Mouse (Mus musculus): ENCODE measurements around the gene Ppp2r5a. TPM values are rescaled to one million over a fixed set of nuclear protein-coding genes. Genes with fewer than 3 reads are reported as not detected.

The Ppp2r5a gene
- total and polyA plus RNA-seq, 3 experiments = 40.3 to 96.7 (median 62.0) TPM

- peaks cover 3% of the 10 kb centered on the region for H3K27me3 ChIP-seq (replicated peaks)
- in situ Hi-C loops (cut with MboI; ENCODE audit: low pct_ligation_motif_present, low pct_unique_long_range_greater_than_20kb, low sequenced_read_pairs) (no loop called here), dilution Hi-C loops (cut with MboI; ENCODE audit: extremely low pct_ligation_motif_present, extremely low pct_unique_long_range_greater_than_20kb, low sequenced_read_pairs) (no loop called here)
- DNase-seq (ENCODE audit: extremely low read depth) = no peak
- H3K36me3 ChIP-seq (replicated peaks in 1 of 2; ENCODE audit: control insufficient read depth in 1 of 2, insufficient read depth in 1 of 2, low read length in 1 of 2) = no peaks in the 10 kb centered on the region
- TF ChIP-seq CHD2 (IDR thresholded peaks at IDR 0.05; ENCODE audit: low read length) = no peak
- no peak for TF ChIP-seq NELFE (IDR thresholded peaks at IDR 0.05; ENCODE audit: low read depth, low read length)
- no peak for TF ChIP-seq USF1 (IDR thresholded peaks at IDR 0.05; ENCODE audit: low read depth, low read length)
- no peak for TF ChIP-seq IRF4 (IDR thresholded peaks at IDR 0.05; ENCODE audit: low read depth, low read length)
- no peak for TF ChIP-seq PAX5 (IDR thresholded peaks at IDR 0.05; ENCODE audit: low read length)
- no peaks in the 10 kb centered on the region for H3K9me3 ChIP-seq (replicated peaks; ENCODE audit: low read length)
- H3K27ac ChIP-seq (ENCODE audit: insufficient read depth, low read depth) = no peak overlapping the region
- H3K4me3 ChIP-seq (replicated peaks in 1 of 3; ENCODE audit: low read depth in 2 of 3, low read length in 2 of 3, poor library complexity in 1 of 3) = no peak overlapping the region
- no peak overlapping the region for H3K9ac ChIP-seq (ENCODE audit: insufficient read depth, low read depth)
- no peaks in the 10 kb centered on the region for H3K79me2 ChIP-seq (replicated peaks; ENCODE audit: control insufficient read depth, extremely low read depth, insufficient read depth, poor library complexity, severe bottlenecking)
- H3K4me1 ChIP-seq (ENCODE audit: control insufficient read depth in 1 of 2, insufficient read depth in 2 of 2) = peaks cover 10 to 35% of the 10 kb centered on the region in 2 experiments
- no peak overlapping the region for H3K4me2 ChIP-seq (ENCODE audit: insufficient read depth, low read depth, poor library complexity, severe bottlenecking)
These were observed 1.8 kb upstream of the Ppp2r5a start for GRCm38 (mm10) chr1:191404721-191405329.

- DNase-seq (ENCODE audit: extremely low read depth) = no peak
- H3K79me2 ChIP-seq (replicated peaks; ENCODE audit: control insufficient read depth, extremely low read depth, insufficient read depth, poor library complexity, severe bottlenecking) = no peaks in the 10 kb centered on the region
These were observed 1.2 kb upstream of the Ppp2r5a start for GRCm38 (mm10) chr1:191404301-191404700.

GRCm38 (mm10) chr1:191402506-191402905, 566 bp downstream of the Ppp2r5a start:
- H3K79me2 ChIP-seq (replicated peaks; ENCODE audit: control insufficient read depth, extremely low read depth, insufficient read depth, poor library complexity, severe bottlenecking) = no peaks in the 10 kb centered on the region
- H3K9ac ChIP-seq (ENCODE audit: insufficient read depth, low read depth) = no peak overlapping the region
- DNase-seq (ENCODE audit: extremely low read depth) = no peak
- H3K4me2 ChIP-seq (ENCODE audit: insufficient read depth, low read depth, poor library complexity, severe bottlenecking) = no peak overlapping the region
- no peaks in the 10 kb centered on the region for H3K9me3 ChIP-seq (replicated peaks; ENCODE audit: low read length)
- peaks cover 3% of the 10 kb centered on the region for H3K27me3 ChIP-seq (replicated peaks)
- no peaks in the 10 kb centered on the region for H3K36me3 ChIP-seq (replicated peaks in 1 of 2; ENCODE audit: control insufficient read depth in 1 of 2, insufficient read depth in 1 of 2, low read length in 1 of 2)
- in situ Hi-C loops (cut with MboI; ENCODE audit: low pct_ligation_motif_present, low pct_unique_long_range_greater_than_20kb, low sequenced_read_pairs) = no loop called here
- H3K4me3 ChIP-seq (replicated peaks in 1 of 3; ENCODE audit: low read depth in 2 of 3, low read length in 2 of 3, poor library complexity in 1 of 3) = no peak overlapping the region
- no peak overlapping the region for H3K27ac ChIP-seq (ENCODE audit: insufficient read depth, low read depth)
- TF ChIP-seq MYC (IDR thresholded peaks at IDR 0.05; ENCODE audit: low read depth, low read length) = no peak
- no peak for TF ChIP-seq CTCF (conservative IDR thresholded peaks at IDR 0.05 in 1 of 2, IDR thresholded peaks at IDR 0.05 in 1 of 2; ENCODE audit: low read depth in 2 of 2, low read length in 2 of 2)
- TF ChIP-seq USF1 (IDR thresholded peaks at IDR 0.05; ENCODE audit: low read depth, low read length) = no peak
- no peak for TF ChIP-seq POLR2A (IDR thresholded peaks at IDR 0.05; ENCODE audit: low read depth, low read length)
- no peak for TF ChIP-seq E2F4 (IDR thresholded peaks at IDR 0.05; ENCODE audit: insufficient replicate concordance, low read depth, low read length)
- TF ChIP-seq MAZ (IDR thresholded peaks at IDR 0.05; ENCODE audit: low read depth, low read length) = no peak
- TF ChIP-seq ZNF384 (IDR thresholded peaks at IDR 0.05; ENCODE audit: low read depth, low read length) = no peak
- TF ChIP-seq BHLHE40 (IDR thresholded peaks at IDR 0.05; ENCODE audit: low read depth, low read length) = no peak
- TF ChIP-seq JUND (conservative IDR thresholded peaks at IDR 0.05; ENCODE audit: low read depth, low read length) = no peak
- dilution Hi-C loops (cut with MboI; ENCODE audit: extremely low pct_ligation_motif_present, extremely low pct_unique_long_range_greater_than_20kb, low sequenced_read_pairs) = no loop called here
- peaks cover 6 to 24% of the 10 kb centered on the region in 2 experiments; a peak in 3 of 4 replicates for H3K4me1 ChIP-seq (ENCODE audit: control insufficient read depth in 1 of 2, insufficient read depth in 2 of 2)

More at GRCm38 (mm10) chr1:191404301-191404700, 1.2 kb upstream of the Ppp2r5a start:
- no peak overlapping the region for H3K4me3 ChIP-seq (replicated peaks in 1 of 3; ENCODE audit: low read depth in 2 of 3, low read length in 2 of 3, poor library complexity in 1 of 3)
- H3K27me3 ChIP-seq (replicated peaks) = peaks cover 3% of the 10 kb centered on the region
- H3K36me3 ChIP-seq (replicated peaks in 1 of 2; ENCODE audit: control insufficient read depth in 1 of 2, insufficient read depth in 1 of 2, low read length in 1 of 2) = no peaks in the 10 kb centered on the region
- H3K9me3 ChIP-seq (replicated peaks; ENCODE audit: low read length) = no peaks in the 10 kb centered on the region
- peaks cover 10 to 35% of the 10 kb centered on the region in 2 experiments for H3K4me1 ChIP-seq (ENCODE audit: control insufficient read depth in 1 of 2, insufficient read depth in 2 of 2)
- no peak overlapping the region for H3K9ac ChIP-seq (ENCODE audit: insufficient read depth, low read depth)
- dilution Hi-C loops (cut with MboI; ENCODE audit: extremely low pct_ligation_motif_present, extremely low pct_unique_long_range_greater_than_20kb, low sequenced_read_pairs) (no loop called here), in situ Hi-C loops (cut with MboI; ENCODE audit: low pct_ligation_motif_present, low pct_unique_long_range_greater_than_20kb, low sequenced_read_pairs) (no loop called here)
- TF ChIP-seq KAT2A (IDR thresholded peaks at IDR 0.05; ENCODE audit: insufficient replicate concordance, low read length) (no peak), CTCF (conservative IDR thresholded peaks at IDR 0.05 in 1 of 2, IDR thresholded peaks at IDR 0.05 in 1 of 2; ENCODE audit: low read depth in 2 of 2, low read length in 2 of 2) (peak in 1 of 2 experiments; percentile 39; a peak in 2 of 4 replicates), SMC3 (IDR thresholded peaks at IDR 0.05; ENCODE audit: low read depth, low read length) (peak; percentile 29)
- H3K4me2 ChIP-seq (ENCODE audit: insufficient read depth, low read depth, poor library complexity, severe bottlenecking) = no peak overlapping the region
- H3K27ac ChIP-seq (ENCODE audit: insufficient read depth, low read depth) = no peak overlapping the region

All from CH12.LX (cell line).